In genomic region chr10:117845597-117846259, GRCm38 (mm10) we compare ENCODE assay signal across 7 mouse cellular contexts. TPM values are rescaled to one million over a fixed set of nuclear protein-coding genes. Genes with fewer than 3 reads are reported as not detected.
DNase-seq lines count a peak whose midpoint lies in the region; ATAC-seq and TF ChIP-seq lines count a peak whose summit lies in the region.

Gene Rap1b, minus strand, starts transcription at chr10:117846035.

- no peaks in the 10 kb centered on the region for H3K9me3 ChIP-seq in embryonic facial prominence, embryonic 12.5 days
- H3K9me3 ChIP-seq in limb, embryonic 12.5 days: no peaks in the 10 kb centered on the region
- no peaks in the 10 kb centered on the region for H3K9me3 ChIP-seq in midbrain, embryonic 15.5 days

- ATAC-seq in embryonic facial prominence, embryonic 12.5 days (ENCODE audit: insufficient number of reproducible peaks, insufficient read depth, low FRiP score, low TSS enrichment): peak; percentile 94
- peak; percentile 96 for ATAC-seq in limb, embryonic 12.5 days (ENCODE audit: insufficient number of reproducible peaks, insufficient read depth, low FRiP score, low TSS enrichment, low read depth)
- peak; percentile 96 for ATAC-seq in midbrain, embryonic 15.5 days (replicated peaks)

- peak within 1 kb of the TSS; percentile 85 for H3K4me3 ChIP-seq in embryonic facial prominence, embryonic 12.5 days
- H3K4me3 ChIP-seq in kidney, adult 2 months (ENCODE audit: insufficient read depth, low read depth, low read length): peak within 1 kb of the TSS; percentile 88
- peak within 1 kb of the TSS; percentile 90 for H3K4me3 ChIP-seq in limb, embryonic 12.5 days (replicated peaks)
- H3K4me3 ChIP-seq in midbrain, embryonic 15.5 days: peak within 1 kb of the TSS; percentile 99
- peak within 1 kb of the TSS; percentile 65 for H3K4me3 ChIP-seq in spleen, adult 2 months (ENCODE audit: extremely low read depth, insufficient read depth, insufficient read length)

- peak within 1 kb of the TSS; percentile 96 for H3K27ac ChIP-seq in embryonic facial prominence, embryonic 12.5 days
- peak within 1 kb of the TSS; percentile 78 for H3K27ac ChIP-seq in kidney, adult 2 months (ENCODE audit: insufficient read depth, low read depth, low read length)
- peak within 1 kb of the TSS; percentile 99 for H3K27ac ChIP-seq in limb, embryonic 12.5 days
- peak within 1 kb of the TSS; percentile 98 for H3K27ac ChIP-seq in midbrain, embryonic 15.5 days
- H3K27ac ChIP-seq in spleen, adult 2 months (ENCODE audit: insufficient read depth, low read length): peak within 1 kb of the TSS; percentile 99

- no peaks in the 10 kb centered on the region for H3K27me3 ChIP-seq in embryonic facial prominence, embryonic 12.5 days
- no peaks in the 10 kb centered on the region for H3K27me3 ChIP-seq in kidney, adult 2 months (replicated peaks; ENCODE audit: control insufficient read depth, insufficient read depth, low read length)
- no peaks in the 10 kb centered on the region for H3K27me3 ChIP-seq in limb, embryonic 12.5 days
- H3K27me3 ChIP-seq in midbrain, embryonic 15.5 days (replicated peaks): no peaks in the 10 kb centered on the region
- no peaks in the 10 kb centered on the region for H3K27me3 ChIP-seq in spleen, adult 2 months (ENCODE audit: control insufficient read depth, insufficient read depth, low read length)

- peaks cover 20% of the 10 kb centered on the region for H3K4me1 ChIP-seq in embryonic facial prominence, embryonic 12.5 days
- peaks cover 7% of the 10 kb centered on the region; the same call in 1 of the 2 replicates for H3K4me1 ChIP-seq in kidney, adult 2 months (ENCODE audit: control insufficient read depth, insufficient read depth, low read length)
- H3K4me1 ChIP-seq in limb, embryonic 12.5 days (replicated peaks): peaks cover 23% of the 10 kb centered on the region
- H3K4me1 ChIP-seq in midbrain, embryonic 15.5 days: peaks cover 29% of the 10 kb centered on the region
- H3K4me1 ChIP-seq in spleen, adult 2 months (ENCODE audit: control insufficient read depth, insufficient read depth, insufficient read length): peaks cover 8% of the 10 kb centered on the region; the same call in 1 of the 2 replicates

- H3K4me2 ChIP-seq in embryonic facial prominence, embryonic 12.5 days (replicated peaks): peak within 1 kb of the TSS; percentile 48
- H3K4me2 ChIP-seq in limb, embryonic 12.5 days: peak within 1 kb of the TSS; percentile 65
- H3K4me2 ChIP-seq in midbrain, embryonic 15.5 days: peak within 1 kb of the TSS; percentile 75

- under 1% methylated on average over 73 of the region's 112 CpGs for WGBS in embryonic facial prominence, embryonic 12.5 days
- under 1% methylated on average over 110 of the region's 112 CpGs for WGBS in kidney, adult 2 months
- WGBS in limb, embryonic 12.5 days: under 1% methylated on average over 111 of the region's 112 CpGs
- WGBS in midbrain, embryonic 15.5 days: under 1% methylated on average over 96 of the region's 112 CpGs
- WGBS in spleen, adult 2 months: under 1% methylated on average over 94 of the region's 112 CpGs

- TF ChIP-seq POLR2A in kidney, adult 2 months (IDR thresholded peaks at IDR 0.05; ENCODE audit: low read depth, low read length): peak; percentile 63
- peak; percentile 73 for TF ChIP-seq POLR2A in spleen, adult 2 months (IDR thresholded peaks at IDR 0.05; ENCODE audit: low read depth, low read length)

- H3K9ac ChIP-seq in embryonic facial prominence, embryonic 12.5 days: peak within 1 kb of the TSS; percentile 98
- H3K9ac ChIP-seq in limb, embryonic 12.5 days (replicated peaks): peak within 1 kb of the TSS; percentile 91
- peak within 1 kb of the TSS; percentile 76 for H3K9ac ChIP-seq in midbrain, embryonic 15.5 days

- TF ChIP-seq CTCF in kidney, adult 2 months (conservative IDR thresholded peaks at IDR 0.05; ENCODE audit: insufficient read depth, insufficient read length, low read depth, low read length): no peak
- no peak for TF ChIP-seq CTCF in spleen, adult 2 months (IDR thresholded peaks at IDR 0.05; ENCODE audit: extremely low read depth, insufficient read depth, insufficient read length, insufficient replicate concordance)

- peak; percentile 98 for DNase-seq in adrenal gland, postnatal 25 days
- DNase-seq in heart, adult 18-20 months: peak; percentile 97 to 98
- DNase-seq in kidney, adult 2 months: peak; percentile 97
- DNase-seq in spleen, adult 2 months (ENCODE audit: low read depth in 1 of 2, low spot score in 2 of 2): peak; percentile 88 to 96

- no peaks in the 10 kb centered on the region for H3K36me3 ChIP-seq in embryonic facial prominence, embryonic 12.5 days
- H3K36me3 ChIP-seq in kidney, adult 2 months (ENCODE audit: control insufficient read depth, insufficient read depth, low read length): no peaks in the 10 kb centered on the region
- H3K36me3 ChIP-seq in limb, embryonic 12.5 days: no peaks in the 10 kb centered on the region
- H3K36me3 ChIP-seq in midbrain, embryonic 15.5 days (replicated peaks): no peaks in the 10 kb centered on the region
- H3K36me3 ChIP-seq in spleen, adult 2 months (ENCODE audit: control insufficient read depth, insufficient read depth, low read length): no peaks in the 10 kb centered on the region

RNA-seq across cellular contexts. Expression of gene Rap1b, which starts in this region (rescaled TPM):
- 128 and 129 TPM in 2 replicates for total RNA-seq in adrenal gland, postnatal 25 days (2021)
- polyA plus RNA-seq in embryonic facial prominence, embryonic 12.5 days (2016; fragmentation: Nextera tagmentation; extraction: Ambion mirVana): 153 and 160 TPM in 2 replicates
- 10 to 100 TPM; 48.1 to 52.0 TPM for total RNA-seq in heart, adult 18-20 months (2021)
- polyA plus RNA-seq in kidney, adult 2 months (2012; rRNA removed): 23.2 and 38.2 TPM in 2 replicates
- polyA plus RNA-seq in limb, embryonic 12.5 days (2016; fragmentation: Nextera tagmentation; extraction: Ambion mirVana): 146 and 154 TPM in 2 replicates
- 166 and 168 TPM in 2 replicates for polyA plus RNA-seq in midbrain, embryonic 15.5 days (2015; fragmentation: Nextera tagmentation; extraction: Ambion mirVana)
- 50.1 and 58.6 TPM in 2 replicates for polyA plus RNA-seq in spleen, adult 2 months (2012; rRNA removed)

Comparison
In these comparisons a context has a peak if more than half of its experiments do, and no peak if none do; other contexts are left out.
1. Peak in every context shown above with its lines: DNase-seq, ATAC-seq, H3K4me3 ChIP-seq and H3K27ac ChIP-seq.